Mouse (Mus musculus) kidney, postnatal 0 days (tissue): ENCODE results near the gene Syn2. TPM values are rescaled to one million over a fixed set of nuclear protein-coding genes. Genes with fewer than 3 reads are reported as not detected.

Experiments
- ATAC-seq: fragments of 200-750 bp; cut with Nextera tagmentation; replicated peaks from 2 replicates; pipeline ENCODE4 v1.8.0; 2017; ENCODE audit warnings: low read depth, moderate number of reproducible peaks, moderate TSS enrichment, moderate library complexity; ENCODE audit not compliant: low FRiP score
- DNase-seq: peaks from one replicate; pipeline ENCODE4 v3.0.0-alpha.2; 2016; ENCODE audit warnings: low spot score
- H3K27ac ChIP-seq: fragments of 300-500 bp; sonication (generic); 2 replicates; pipeline ENCODE4 v1.5.1; 2014; ENCODE audit warnings: mild to moderate bottlenecking
- H3K27me3 ChIP-seq: fragments of 300-500 bp; sonication (generic); 2 replicates; pipeline ENCODE4 v1.6.1; 2014; ENCODE audit warnings: low read length, mixed read lengths; ENCODE audit not compliant: insufficient read depth
- H3K36me3 ChIP-seq: fragments of 300-500 bp; sonication (generic); 2 replicates; pipeline ENCODE4 v1.6.1; 2014; ENCODE audit warnings: low read length, mixed read lengths; ENCODE audit not compliant: insufficient read depth
- H3K4me1 ChIP-seq: fragments of 300-500 bp; sonication (generic); replicated peaks from 2 replicates; pipeline ENCODE4 v1.6.1; 2014; ENCODE audit warnings: antibody characterized with exemption, low read length, mixed read lengths; ENCODE audit not compliant: insufficient read depth
- H3K4me2 ChIP-seq: fragments of 300-500 bp; sonication (generic); 2 replicates; pipeline ENCODE4 v1.6.1; 2014; ENCODE audit warnings: mild to moderate bottlenecking, low read length, moderate library complexity, mixed read lengths
- H3K4me3 ChIP-seq: fragments of 300-500 bp; sonication (generic); replicated peaks from 2 replicates; pipeline ENCODE4 v1.5.1; 2014; ENCODE audit warnings: low read depth, low read length
- H3K9ac ChIP-seq: fragments of 300-500 bp; sonication (generic); 2 replicates; pipeline ENCODE4 v1.6.1; 2014; ENCODE audit warnings: low read depth, low read length
- H3K9me3 ChIP-seq: fragments of 300-500 bp; sonication (generic); replicated peaks from 2 replicates; pipeline ENCODE4 v1.6.1; 2016; ENCODE audit warnings: low read length, inconsistent platforms, mixed read lengths
- CTCF ChIP-seq: IDR thresholded peaks from 2 replicates; pipeline ENCODE4 v1.5.1; 2016; ENCODE audit warnings: antibody characterized with exemption, low read depth, mild to moderate bottlenecking, moderate library complexity
- WGBS: fragments of 180-500 bp; shearing (Covaris S2); extraction: QIAGEN DNeasy Blood & Tissue Kit; methylation state at CpG from one replicate; pipeline ENCODE4 v1.1.7; 2014; 5-methylcytosine and 5-hydroxymethylcytosine counted together
- polyA plus RNA-seq: library from polyadenylated mRNA; unstranded; fragments of >200 nt; fragmentation: Nextera tagmentation; extraction: Ambion mirVana; gene quantifications from 2 replicates; pipeline ENCODE4 v1.2.1, GENCODE M21; 2015

Gene Syn2
- polyA plus RNA-seq, 1 experiment from 2014 or later: 4.1 TPM

GRCm38 (mm10) chr6:115288223-115288622, 153.5 kb downstream of the Syn2 start:
- Histone ChIP-seq H3K4me1 (0 out of 2 replicates have a peak, but pooled peaks cover 4% of the 10 kb centered on the region), H3K9ac (no peak overlapping the region), H3K27me3 (no peaks in the 10 kb centered on the region), H3K4me2 (no peak overlapping the region), H3K36me3 (no peaks in the 10 kb centered on the region), H3K4me3 (no peak overlapping the region), H3K27ac (no peak overlapping the region), H3K9me3 (no peaks in the 10 kb centered on the region)
- ATAC-seq (no peak), DNase-seq (no peak)
- 86% methylated on average over 3 of the region's 3 CpGs for WGBS
- no peak for TF ChIP-seq CTCF

- H3K27me3 ChIP-seq: no peaks in the 10 kb centered on the region
- no peak for TF ChIP-seq CTCF
- H3K9me3 ChIP-seq: no peaks in the 10 kb centered on the region
- H3K9ac ChIP-seq: no peak overlapping the region
- H3K4me3 ChIP-seq: no peak overlapping the region
- DNase-seq (no peak), ATAC-seq (no peak)
- no peaks in the 10 kb centered on the region for H3K36me3 ChIP-seq
- WGBS: 71% methylated on average over 5 of the region's 5 CpGs
- H3K4me2 ChIP-seq: no peak overlapping the region
- 0 out of 2 replicates have a peak, but pooled peaks cover 4% of the 10 kb centered on the region for H3K4me1 ChIP-seq
- H3K27ac ChIP-seq: no peak overlapping the region
Measured at GRCm38 (mm10) chr6:115290561-115290960, 155.9 kb downstream of the Syn2 start.

GRCm38 (mm10) chr6:115291068-115291467, 156.4 kb downstream of the Syn2 start:
- H3K36me3 ChIP-seq: no peaks in the 10 kb centered on the region
- 0 out of 2 replicates have a peak, but pooled peaks cover 4% of the 10 kb centered on the region for H3K4me1 ChIP-seq
- DNase-seq (no peak), ATAC-seq (no peak)
- no peaks in the 10 kb centered on the region for H3K27me3 ChIP-seq
- TF ChIP-seq CTCF: no peak
- no peak overlapping the region for H3K27ac ChIP-seq
- no peak overlapping the region for H3K4me2 ChIP-seq
- H3K9me3 ChIP-seq: no peaks in the 10 kb centered on the region
- H3K9ac ChIP-seq: no peak overlapping the region
- 75% methylated on average over 2 of the region's 2 CpGs for WGBS
- no peak overlapping the region for H3K4me3 ChIP-seq

GRCm38 (mm10) chr6:115291823-115292222, 157.1 kb downstream of the Syn2 start:
- DNase-seq (no peak), ATAC-seq (no peak)
- Histone ChIP-seq H3K27me3 (no peaks in the 10 kb centered on the region), H3K36me3 (no peaks in the 10 kb centered on the region), H3K4me1 (0 out of 2 replicates have a peak, but pooled peaks cover 4% of the 10 kb centered on the region), H3K9ac (no peak overlapping the region), H3K4me2 (no peak overlapping the region), H3K27ac (no peak overlapping the region), H3K9me3 (no peaks in the 10 kb centered on the region), H3K4me3 (no peak overlapping the region)
- WGBS: 92% methylated on average over 6 of the region's 6 CpGs
- no peak for TF ChIP-seq CTCF

GRCm38 (mm10) chr6:115292621-115293020, 157.9 kb downstream of the Syn2 start:
- H3K27me3 ChIP-seq: no peaks in the 10 kb centered on the region
- 65% methylated on average over 6 of the region's 6 CpGs for WGBS
- no peak overlapping the region for H3K4me3 ChIP-seq
- H3K36me3 ChIP-seq: no peaks in the 10 kb centered on the region
- H3K4me1 ChIP-seq: 0 out of 2 replicates have a peak, but pooled peaks cover 4% of the 10 kb centered on the region
- H3K27ac ChIP-seq: no peak overlapping the region
- no peak for ATAC-seq
- TF ChIP-seq CTCF: no peak
- peak; percentile 25 for DNase-seq
- no peak overlapping the region for H3K4me2 ChIP-seq
- no peak overlapping the region for H3K9ac ChIP-seq
- H3K9me3 ChIP-seq: no peaks in the 10 kb centered on the region

GRCm38 (mm10) chr6:115293877-115294276, 159.2 kb downstream of the Syn2 start:
- 88% methylated on average over 2 of the region's 2 CpGs for WGBS
- DNase-seq (no peak), ATAC-seq (no peak)
- no peak overlapping the region for H3K27ac ChIP-seq
- H3K27me3 ChIP-seq: no peaks in the 10 kb centered on the region
- no peaks in the 10 kb centered on the region for H3K36me3 ChIP-seq
- H3K4me3 ChIP-seq: no peak overlapping the region
- no peak overlapping the region for H3K9ac ChIP-seq
- no peaks in the 10 kb centered on the region for H3K9me3 ChIP-seq
- 0 out of 2 replicates have a peak, but pooled peaks cover 4% of the 10 kb centered on the region for H3K4me1 ChIP-seq
- H3K4me2 ChIP-seq: no peak overlapping the region
- no peak for TF ChIP-seq CTCF

GRCm38 (mm10) chr6:115307134-115307533, 172.4 kb downstream of the Syn2 start:
- ATAC-seq: no peak
- Histone ChIP-seq H3K9ac (no peak overlapping the region), H3K27me3 (no peaks in the 10 kb centered on the region), H3K4me3 (no peak overlapping the region), H3K4me2 (no peak overlapping the region), H3K36me3 (no peaks in the 10 kb centered on the region), H3K27ac (no peak overlapping the region), H3K4me1 (no peaks in the 10 kb centered on the region), H3K9me3 (no peaks in the 10 kb centered on the region)
- no peak for DNase-seq
- TF ChIP-seq CTCF: no peak
- WGBS: 70% methylated on average over 2 of the region's 2 CpGs
